Mouse (Mus musculus): ENCODE data around the gene Klrb1f.

DNA sequence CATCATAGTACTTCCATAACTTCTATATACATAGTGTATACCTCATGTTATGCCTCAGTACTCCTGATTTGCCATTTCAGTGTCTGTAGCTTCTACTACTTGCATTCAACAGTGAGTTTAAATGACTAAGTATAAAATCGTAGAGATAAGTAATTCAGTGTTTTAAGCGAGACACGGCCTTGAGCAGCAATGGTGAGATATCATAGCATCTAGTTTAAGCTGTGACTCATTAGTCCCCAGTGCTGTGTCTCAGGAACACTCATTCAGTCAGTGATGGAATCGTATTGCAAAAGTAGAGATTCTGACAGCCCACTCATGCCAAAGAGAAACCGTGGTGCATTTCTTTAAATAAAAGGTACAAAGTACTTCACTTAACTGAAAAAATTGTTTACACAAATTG is 6.0 kb downstream of the Klrb1f start:
- TF ChIP-seq CTCF (IDR thresholded peaks at IDR 0.05; ENCODE audit: insufficient read depth, low read depth, low read length) (no peak), POLR2A (IDR thresholded peaks at IDR 0.05; ENCODE audit: insufficient read depth, low read depth, low read length) (no peak)
